Mouse (Mus musculus): ENCODE measurements around the gene Eif4a3. TPM values are rescaled to one million over a fixed set of nuclear protein-coding genes. Genes with fewer than 3 reads are reported as not detected.

Gene Eif4a3
- 153 and 159 TPM in 2 replicates for polyA plus RNA-seq (2021; fragmentation: Nextera tagmentation)
- long read RNA-seq, experiment 1, transcript Eif4a3-201 (12 exons, 1,509 nt): major isoform, 626 of 659 reads
- long read RNA-seq, experiment 1, partial matches to known transcripts: 13 of 659 reads
- long read RNA-seq, experiment 1, other reads (novel, unspliced or antisense): 20 of 659 reads
- long read RNA-seq, experiment 2, transcript Eif4a3-201 (12 exons, 1,509 nt): major isoform, 196 of 219 reads
- long read RNA-seq, experiment 2, partial matches to known transcripts: 13 of 219 reads
- long read RNA-seq, experiment 2, other reads (novel, unspliced or antisense): 8 of 219 reads

GRCm38 (mm10) chr11:119299391-119300245 lies at the start of gene Eif4a3:
Gene Eif4a3 (minus strand): TSS chr11:119300089.

GRCm38 (mm10) chr11:119307658-119307867 lies 7.7 kb upstream of the Eif4a3 start, which contains the start of gene Card14:
Gene Card14 (plus strand): TSS chr11:119307768.

GRCm38 (mm10) chr11:119267768-119268556 lies 31.9 kb downstream of the Eif4a3 start, which contains the start of gene Gaa:
Gene Gaa (plus strand): TSS chr11:119267887.

Other genes with a start within 250 kb of the Eif4a3 start
- gene Cbx4, start 213.9 kb downstream of the Eif4a3 start, polyA plus RNA-seq (2021; fragmentation: Nextera tagmentation): 4.0 and 15.9 TPM in 2 replicates
- 6.4 and 7.0 TPM in 2 replicates for gene Tbc1d16, start 71.6 kb downstream of the Eif4a3 start, polyA plus RNA-seq (2021; fragmentation: Nextera tagmentation)
- gene Ccdc40, start 71.5 kb downstream of the Eif4a3 start, polyA plus RNA-seq (2021; fragmentation: Nextera tagmentation): 0.79 and 1.1 TPM in 2 replicates
- gene Gaa, start 32.2 kb downstream of the Eif4a3 start, polyA plus RNA-seq (2021; fragmentation: Nextera tagmentation): 147 and 167 TPM in 2 replicates
- gene Card14, start 7.7 kb upstream of the Eif4a3 start, polyA plus RNA-seq (2021; fragmentation: Nextera tagmentation): 0.06 and 0.10 TPM in 2 replicates
- 2.5 and 3.2 TPM in 2 replicates for gene Sgsh, start 55.4 kb upstream of the Eif4a3 start, polyA plus RNA-seq (2021; fragmentation: Nextera tagmentation)
- 2.9 and 3.0 TPM in 2 replicates for gene Slc26a11, start 55.5 kb upstream of the Eif4a3 start, polyA plus RNA-seq (2021; fragmentation: Nextera tagmentation)
- 0.60 and 0.70 TPM in 2 replicates for gene Rnf213, start 93.0 kb upstream of the Eif4a3 start, polyA plus RNA-seq (2021; fragmentation: Nextera tagmentation)
- gene Endov, start 191.3 kb upstream of the Eif4a3 start, polyA plus RNA-seq (2021; fragmentation: Nextera tagmentation): 5.5 and 8.8 TPM in 2 replicates
- gene Nptx1, start 247.7 kb upstream of the Eif4a3 start, polyA plus RNA-seq (2021; fragmentation: Nextera tagmentation): 99.1 and 138 TPM in 2 replicates

Measured in left cerebral cortex, adult 6 months (tissue).